Mouse (Mus musculus): ENCODE measurements around the gene Zbtb20.

DNA sequence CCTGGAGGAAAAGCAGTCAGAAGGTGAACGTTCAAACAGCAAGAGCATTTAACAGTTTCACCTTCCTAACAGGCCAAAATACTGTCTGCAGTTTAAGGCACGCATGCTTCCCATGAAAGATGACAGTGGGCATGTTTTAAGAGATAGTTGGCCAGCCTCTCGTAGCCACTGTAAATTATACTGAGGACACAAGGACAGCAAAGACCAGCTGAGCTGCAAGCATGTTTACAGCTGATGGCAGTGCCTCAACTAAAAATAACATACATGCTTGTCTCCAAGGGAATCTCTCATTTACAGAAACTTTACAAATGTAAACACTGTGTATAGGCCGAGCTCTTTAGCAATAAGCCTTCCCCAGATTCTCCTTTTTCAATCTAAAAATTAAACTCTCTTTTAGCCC is 740.7 kb downstream of the Zbtb20 start:
- no peak for TF ChIP-seq CTCF (IDR thresholded peaks at IDR 0.05; ENCODE audit: control insufficient read depth, insufficient read depth, insufficient read length)
- TF ChIP-seq CEBPB (IDR thresholded peaks at IDR 0.05; ENCODE audit: low read depth), result no peak
- no peak for TF ChIP-seq MYOD1 (IDR thresholded peaks at IDR 0.05; ENCODE audit: control insufficient read depth, insufficient read length, low read depth)
- TF ChIP-seq MAX (IDR thresholded peaks at IDR 0.05), result no peak

All from C2C12 (cell line).